Mouse (Mus musculus): ENCODE measurements around the gene Grap. TPM values are rescaled to one million over a fixed set of nuclear protein-coding genes. Genes with fewer than 3 reads are reported as not detected.

The Grap gene
- polyA plus RNA-seq (2012; ENCODE audit: low replicate concordance), result 170 and 183 TPM in 2 replicates

DNA sequence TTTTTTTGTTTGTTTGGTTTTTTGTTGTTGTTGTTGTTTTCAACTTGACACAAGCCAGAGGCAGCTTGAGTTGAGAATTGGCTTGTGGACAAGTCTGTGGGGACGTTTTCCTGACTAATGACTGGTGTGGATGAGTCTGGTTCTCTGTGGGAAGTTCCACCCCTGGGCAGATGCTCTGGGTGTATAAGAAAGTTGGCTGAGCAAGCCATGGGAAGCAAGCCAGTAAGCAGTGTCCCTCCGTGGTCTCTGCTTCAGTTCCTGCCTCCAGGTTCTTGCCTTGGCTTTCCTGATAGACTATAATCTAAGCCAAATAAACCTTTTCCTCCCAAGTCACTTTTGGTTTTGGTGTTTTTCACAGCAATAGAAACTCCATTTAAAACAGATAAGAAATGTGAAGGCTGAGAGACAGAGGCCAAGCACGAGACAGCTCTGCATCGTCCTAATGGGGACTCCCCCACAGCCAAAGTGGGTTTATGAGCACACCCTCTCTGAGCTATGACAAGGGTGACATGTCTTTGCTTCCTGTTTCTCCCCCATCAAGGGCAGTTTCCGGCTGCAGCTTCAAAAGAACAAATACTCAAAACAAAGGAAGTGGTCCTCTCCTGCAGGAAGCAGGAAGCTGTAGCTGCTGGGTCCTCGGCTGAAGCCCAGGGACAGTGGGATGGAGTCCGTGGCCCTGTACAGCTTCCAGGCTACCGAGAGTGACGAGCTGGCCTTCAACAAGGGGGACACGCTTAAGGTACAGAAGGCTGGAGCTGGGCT is at the start of gene Grap:
Gene Grap (plus strand): TSS at position 580 of the 762 bp plus-strand sequence.

DNA sequence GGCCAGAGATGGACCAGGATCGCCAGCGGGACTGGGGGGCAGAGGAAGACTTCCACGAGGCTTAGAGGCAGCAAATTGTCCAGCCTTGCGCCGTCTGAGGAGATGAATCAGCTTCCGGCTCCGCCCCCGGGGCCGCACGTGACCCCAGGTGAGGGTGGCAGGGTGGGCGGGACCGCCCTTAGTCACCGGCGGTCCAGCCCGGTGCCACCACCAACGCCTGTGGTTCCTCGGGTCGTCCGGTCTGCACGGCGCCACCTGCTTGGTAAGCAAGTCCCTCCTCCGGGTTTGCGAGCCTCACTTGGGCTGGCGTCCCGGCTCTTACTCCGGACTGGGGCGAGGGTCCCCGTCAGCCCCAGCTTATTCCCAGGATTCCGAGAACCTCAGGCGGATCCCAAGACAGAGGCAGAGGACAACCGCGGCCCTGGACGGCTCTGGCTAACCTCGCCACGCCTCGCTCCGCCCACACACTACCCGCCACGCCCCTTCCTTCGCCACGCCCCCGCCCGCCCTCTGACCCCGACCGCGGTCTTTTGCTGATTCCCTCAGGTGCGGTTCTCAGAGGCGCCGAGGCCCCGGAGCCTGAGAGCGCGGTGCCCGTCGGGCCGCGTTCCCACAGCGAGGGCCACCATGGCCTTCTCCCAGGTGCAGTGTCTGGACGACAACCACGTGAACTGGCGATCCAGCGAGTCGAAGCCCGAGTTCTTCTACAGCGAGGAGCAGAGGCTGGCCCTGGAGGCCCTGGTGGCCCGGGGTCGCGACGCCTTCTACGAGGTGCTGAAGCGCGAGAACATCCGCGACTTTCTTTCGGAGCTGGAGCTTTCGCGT is 31.1 kb downstream of the Grap start, which contains the start of gene Fam83g:
Gene Fam83g (plus strand): TSS at position 185 of the 825 bp plus-strand sequence.

DNA sequence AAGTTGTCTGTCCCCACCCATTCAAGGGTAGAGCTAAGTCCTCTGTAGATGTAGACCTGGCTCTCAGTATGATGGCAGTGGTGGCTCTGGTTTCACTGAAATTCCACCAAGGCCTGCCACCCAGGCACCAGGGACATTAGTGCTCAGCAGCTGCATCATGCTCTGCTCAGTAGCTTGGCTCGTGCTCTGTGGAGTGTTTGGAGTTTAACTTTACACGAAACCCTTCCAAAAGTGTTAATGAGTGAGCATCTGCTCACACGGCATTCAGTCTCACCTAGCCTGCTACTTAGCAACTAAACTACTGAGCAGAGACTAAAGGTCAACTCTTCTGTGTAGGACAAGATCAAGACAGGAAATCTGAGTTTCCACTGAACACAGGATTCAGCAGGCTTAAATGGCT is 67.6 kb downstream of the Grap start, which contains the start of gene Slc5a10:
Gene Slc5a10 (minus strand): TSS at position 191 of the 400 bp plus-strand sequence.

Other genes with a start within 250 kb of the Grap start
- not detected in 2 replicates for gene Rnf112, start 199.1 kb upstream of the Grap start, polyA plus RNA-seq (2012; ENCODE audit: low replicate concordance)
- gene Mfap4, start 167.8 kb upstream of the Grap start, polyA plus RNA-seq (2012; ENCODE audit: low replicate concordance), result 0.07 TPM in 1 of 2 replicates, not detected in the other
- gene Mapk7, start 158.9 kb upstream of the Grap start, polyA plus RNA-seq (2012; ENCODE audit: low replicate concordance), result 40.4 and 50.3 TPM in 2 replicates
- 0.84 and 1.7 TPM in 2 replicates for gene B9d1, start 148.1 kb upstream of the Grap start, polyA plus RNA-seq (2012; ENCODE audit: low replicate concordance)
- 2.4 and 3.0 TPM in 2 replicates for gene Epn2, start 73.6 kb upstream of the Grap start, polyA plus RNA-seq (2012; ENCODE audit: low replicate concordance)
- 2.4 and 5.6 TPM in 2 replicates for gene Fam83g, start 30.8 kb downstream of the Grap start, polyA plus RNA-seq (2012; ENCODE audit: low replicate concordance)
- gene Slc5a10, start 67.6 kb downstream of the Grap start, polyA plus RNA-seq (2012; ENCODE audit: low replicate concordance), result 0.09 TPM in 1 of 2 replicates, not detected in the other
- 18.6 and 28.6 TPM in 2 replicates for gene Prpsap2, start 108.8 kb downstream of the Grap start, polyA plus RNA-seq (2012; ENCODE audit: low replicate concordance)
- gene Ulk2, start 201.8 kb downstream of the Grap start, polyA plus RNA-seq (2012; ENCODE audit: low replicate concordance), result 9.9 and 12.0 TPM in 2 replicates